Mouse (Mus musculus) layer of hippocampus, adult 2 months (tissue): ENCODE measurements around the gene Gdf11. TPM values are rescaled to one million over a fixed set of nuclear protein-coding genes. Genes with fewer than 3 reads are reported as not detected.

ENCODE experiments used
- DNase-seq, 2 experiments: peaks; one replicate each; pipeline ENCODE4 v3.0.0; 2022; ENCODE audit warnings: low spot score in 2 of 2
- H3K27ac ChIP-seq: fragments of 200-600 bp; 2 replicates; pipeline ENCODE4 v1.8.1; 2022
- H3K4me3 ChIP-seq: fragments of 200-600 bp; 2 replicates; pipeline ENCODE4 v1.8.1; 2022; ENCODE audit warnings: mild to moderate bottlenecking
- CTCF ChIP-seq: fragments of 200-600 bp; conservative IDR thresholded peaks from 2 replicates; pipeline ENCODE4 v1.8.1; 2022; ENCODE audit warnings: antibody characterized with exemption, mild to moderate bottlenecking, moderate library complexity
- total RNA-seq, 2 experiments: library from RNA; stranded (reverse); gene quantifications; 2 replicates each; pipeline ENCODE4 v1.2.3; 2021

Gene Gdf11
- total RNA-seq, 2 experiments from 2014 or later, result 20.5 to 21.9 TPM

GRCm38 (mm10) chr10:128929638-128930378 is 38.3 kb upstream of the Gdf11 start:
- H3K27ac ChIP-seq, result no peak overlapping the region
- no peak for TF ChIP-seq CTCF
- no peak for DNase-seq
- no peak overlapping the region for H3K4me3 ChIP-seq

- TF ChIP-seq CTCF, result no peak
- H3K27ac ChIP-seq, result peak overlapping the region; percentile 43; the same call in 1 of the 2 replicates
- DNase-seq, result no peak
- no peak overlapping the region for H3K4me3 ChIP-seq
Measured at GRCm38 (mm10) chr10:128928356-128928755, 36.8 kb upstream of the Gdf11 start.

GRCm38 (mm10) chr10:128923935-128924334 is 32.4 kb upstream of the Gdf11 start, which contains the start of gene Bloc1s1:
TSS of gene Bloc1s1 (minus strand) at chr10:128924035.
- DNase-seq, result no peak
- no peak for TF ChIP-seq CTCF
- Histone ChIP-seq H3K4me3 (peak within 1 kb of the TSS; percentile 84), H3K27ac (peak within 1 kb of the TSS; percentile 98)

GRCm38 (mm10) chr10:128923013-128923691 is 31.6 kb upstream of the Gdf11 start:
- peak overlapping the region; percentile 98 for H3K27ac ChIP-seq
- TF ChIP-seq CTCF, result peak; percentile 71
- peak; percentile 96 to 97 for DNase-seq
- H3K4me3 ChIP-seq, result peak overlapping the region; percentile 84

- Histone ChIP-seq H3K4me3 (peak within 1 kb of the TSS; percentile 84), H3K27ac (peak within 1 kb of the TSS; percentile 98)
- DNase-seq, result no peak
- no peak for TF ChIP-seq CTCF
Measured at GRCm38 (mm10) chr10:128922822-128923012, 31.2 kb upstream of the Gdf11 start, which contains the start of gene Rdh5. TSS of gene Rdh5 (minus strand) at chr10:128922888.

- Histone ChIP-seq H3K27ac (peak overlapping the region; percentile 98), H3K4me3 (peak overlapping the region; percentile 84)
- TF ChIP-seq CTCF, result no peak
- DNase-seq, result peak in 1 of 2 experiments; percentile 37
Measured at GRCm38 (mm10) chr10:128921883-128922821, 30.6 kb upstream of the Gdf11 start.

GRCm38 (mm10) chr10:128921251-128921650 is 29.7 kb upstream of the Gdf11 start:
- no peak for DNase-seq
- peak overlapping the region; percentile 98; the same call in 1 of the 2 replicates for H3K27ac ChIP-seq
- H3K4me3 ChIP-seq, result no peak overlapping the region
- no peak for TF ChIP-seq CTCF

- peak overlapping the region; percentile 98 for H3K27ac ChIP-seq
- no peak for DNase-seq
Measured at GRCm38 (mm10) chr10:128920736-128921161, 29.2 kb upstream of the Gdf11 start.

GRCm38 (mm10) chr10:128919966-128920365 is 28.4 kb upstream of the Gdf11 start:
- TF ChIP-seq CTCF, result no peak
- DNase-seq, result no peak
- Histone ChIP-seq H3K27ac (peak overlapping the region; percentile 98), H3K4me3 (no peak overlapping the region)

More at GRCm38 (mm10) chr10:128920736-128921161, 29.2 kb upstream of the Gdf11 start:
- no peak for TF ChIP-seq CTCF
- H3K4me3 ChIP-seq, result no peak overlapping the region

- TF ChIP-seq CTCF, result no peak
- no peak for DNase-seq
- Histone ChIP-seq H3K4me3 (no peak overlapping the region), H3K27ac (peak overlapping the region; percentile 98)
Measured at GRCm38 (mm10) chr10:128919203-128919631, 27.7 kb upstream of the Gdf11 start.

- no peak overlapping the region for H3K4me3 ChIP-seq
- H3K27ac ChIP-seq, result peak overlapping the region; percentile 98
- no peak for DNase-seq
- no peak for TF ChIP-seq CTCF
Measured at GRCm38 (mm10) chr10:128918246-128918645, 26.7 kb upstream of the Gdf11 start.

- H3K27ac ChIP-seq, result no peak overlapping the region
Measured at GRCm38 (mm10) chr10:128917400-128917799, 25.9 kb upstream of the Gdf11 start.

More at GRCm38 (mm10) chr10:128917400-128917799, 25.9 kb upstream of the Gdf11 start:
- H3K4me3 ChIP-seq, result no peak overlapping the region
- no peak for TF ChIP-seq CTCF
- no peak for DNase-seq
